Mouse (Mus musculus): ENCODE results near the gene Hdgf. TPM values are rescaled to one million over a fixed set of nuclear protein-coding genes. Genes with fewer than 3 reads are reported as not detected.
A peak's percentile ranks its signal among the peaks of the same experiment; 100 is the strongest.
"Not testable (repeated sequence)": the region's sequence is repeated elsewhere in the genome, so short reads cannot be mapped to it uniquely, and the experiment has no call there.

Hdgf gene
- polyA plus RNA-seq, 1 experiment from 2014 or later = 289 TPM

- 87% methylated on average over 5 of the region's 6 CpGs for WGBS
- H3K4me1 ChIP-seq (ENCODE audit: control insufficient read depth, insufficient read depth, low read length); H3K36me3 ChIP-seq (replicated peaks; ENCODE audit: control insufficient read depth, insufficient read depth, low read depth, low read length); DNase-seq (ENCODE audit: low spot score); H3K4me3 ChIP-seq (ENCODE audit: low read depth, low read length); H3K4me2 ChIP-seq (ENCODE audit: low read depth, low read length); H3K9me3 ChIP-seq (replicated peaks; ENCODE audit: control insufficient read depth, low read length); H3K27me3 ChIP-seq (ENCODE audit: control insufficient read depth, insufficient read depth, low read length); H3K9ac ChIP-seq (replicated peaks; ENCODE audit: low read length); ATAC-seq (replicated peaks; ENCODE audit: insufficient number of reproducible peaks, low FRiP score, low TSS enrichment, low read depth); H3K27ac ChIP-seq (replicated peaks; ENCODE audit: low read depth, low read length): not testable (repeated sequence)
These were observed 4.2 kb upstream of the Hdgf start for GRCm38 (mm10) chr3:87901959-87902358.

GRCm38 (mm10) chr3:87903821-87904220 is 2.3 kb upstream of the Hdgf start:
- Histone ChIP-seq H3K4me1 (ENCODE audit: control insufficient read depth, insufficient read depth, low read length) (no peaks in the 10 kb centered on the region), H3K36me3 (replicated peaks; ENCODE audit: control insufficient read depth, insufficient read depth, low read depth, low read length) (no peaks in the 10 kb centered on the region), H3K27me3 (ENCODE audit: control insufficient read depth, insufficient read depth, low read length) (no peaks in the 10 kb centered on the region), H3K9me3 (replicated peaks; ENCODE audit: control insufficient read depth, low read length) (no peaks in the 10 kb centered on the region), H3K4me3 (ENCODE audit: low read depth, low read length) (no peak overlapping the region), H3K9ac (replicated peaks; ENCODE audit: low read length) (no peak overlapping the region), H3K27ac (replicated peaks; ENCODE audit: low read depth, low read length) (no peak overlapping the region), H3K4me2 (ENCODE audit: low read depth, low read length) (no peak overlapping the region)
- ATAC-seq (replicated peaks; ENCODE audit: insufficient number of reproducible peaks, low FRiP score, low TSS enrichment, low read depth) (no peak), DNase-seq (ENCODE audit: low spot score) (no peak)
- 50% methylated on average over 5 of the region's 5 CpGs for WGBS

GRCm38 (mm10) chr3:87906601-87906980 is 470 bp downstream of the Hdgf start:
- no peak for ATAC-seq (replicated peaks; ENCODE audit: insufficient number of reproducible peaks, low FRiP score, low TSS enrichment, low read depth)
- H3K9ac ChIP-seq (replicated peaks; ENCODE audit: low read length) = peak overlapping the region; percentile 98
- H3K36me3 ChIP-seq (replicated peaks; ENCODE audit: control insufficient read depth, insufficient read depth, low read depth, low read length) = no peaks in the 10 kb centered on the region
- H3K4me2 ChIP-seq (ENCODE audit: low read depth, low read length) = peak overlapping the region; percentile 62
- DNase-seq (ENCODE audit: low spot score) = no peak
- peaks cover 17% of the 10 kb centered on the region for H3K4me1 ChIP-seq (ENCODE audit: control insufficient read depth, insufficient read depth, low read length)
- H3K9me3 ChIP-seq (replicated peaks; ENCODE audit: control insufficient read depth, low read length) = no peaks in the 10 kb centered on the region
- peak overlapping the region; percentile 99 for H3K4me3 ChIP-seq (ENCODE audit: low read depth, low read length)
- H3K27me3 ChIP-seq (ENCODE audit: control insufficient read depth, insufficient read depth, low read length) = no peaks in the 10 kb centered on the region
- H3K27ac ChIP-seq (replicated peaks; ENCODE audit: low read depth, low read length) = peak overlapping the region; percentile 95
- WGBS = under 1% methylated on average over 44 of the region's 47 CpGs

GRCm38 (mm10) chr3:87906981-87907857 is 1.1 kb downstream of the Hdgf start:
- Histone ChIP-seq H3K27ac (replicated peaks; ENCODE audit: low read depth, low read length) (peak overlapping the region; percentile 95), H3K4me1 (ENCODE audit: control insufficient read depth, insufficient read depth, low read length) (peaks cover 17% of the 10 kb centered on the region), H3K4me2 (ENCODE audit: low read depth, low read length) (peak overlapping the region; percentile 62), H3K36me3 (replicated peaks; ENCODE audit: control insufficient read depth, insufficient read depth, low read depth, low read length) (no peaks in the 10 kb centered on the region), H3K9me3 (replicated peaks; ENCODE audit: control insufficient read depth, low read length) (no peaks in the 10 kb centered on the region), H3K9ac (replicated peaks; ENCODE audit: low read length) (peak overlapping the region; percentile 98), H3K27me3 (ENCODE audit: control insufficient read depth, insufficient read depth, low read length) (no peaks in the 10 kb centered on the region), H3K4me3 (ENCODE audit: low read depth, low read length) (peak overlapping the region; percentile 99)
- WGBS = under 1% methylated on average over 27 of the region's 27 CpGs
- DNase-seq (ENCODE audit: low spot score) (peak; percentile 61), ATAC-seq (replicated peaks; ENCODE audit: insufficient number of reproducible peaks, low FRiP score, low TSS enrichment, low read depth) (no peak)

GRCm38 (mm10) chr3:87907906-87908305 is 1.8 kb downstream of the Hdgf start:
- ATAC-seq (replicated peaks; ENCODE audit: insufficient number of reproducible peaks, low FRiP score, low TSS enrichment, low read depth) (no peak), DNase-seq (ENCODE audit: low spot score) (no peak)
- H3K4me1 ChIP-seq (ENCODE audit: control insufficient read depth, insufficient read depth, low read length) = peaks cover 17% of the 10 kb centered on the region
- 4% methylated on average over 1 of the region's 1 CpGs for WGBS
- peak overlapping the region; percentile 62 for H3K4me2 ChIP-seq (ENCODE audit: low read depth, low read length)
- peak overlapping the region; percentile 98 for H3K9ac ChIP-seq (replicated peaks; ENCODE audit: low read length)
- peak overlapping the region; percentile 95; the same call in 1 of the 2 replicates for H3K27ac ChIP-seq (replicated peaks; ENCODE audit: low read depth, low read length)
- H3K27me3 ChIP-seq (ENCODE audit: control insufficient read depth, insufficient read depth, low read length) = no peaks in the 10 kb centered on the region
- peak overlapping the region; percentile 99 for H3K4me3 ChIP-seq (ENCODE audit: low read depth, low read length)
- no peaks in the 10 kb centered on the region for H3K36me3 ChIP-seq (replicated peaks; ENCODE audit: control insufficient read depth, insufficient read depth, low read depth, low read length)
- H3K9me3 ChIP-seq (replicated peaks; ENCODE audit: control insufficient read depth, low read length) = no peaks in the 10 kb centered on the region

- Histone ChIP-seq H3K9me3 (replicated peaks; ENCODE audit: control insufficient read depth, low read length) (no peaks in the 10 kb centered on the region), H3K4me1 (ENCODE audit: control insufficient read depth, insufficient read depth, low read length) (peaks cover 17% of the 10 kb centered on the region), H3K4me3 (ENCODE audit: low read depth, low read length) (no peak overlapping the region), H3K27me3 (ENCODE audit: control insufficient read depth, insufficient read depth, low read length) (no peaks in the 10 kb centered on the region), H3K4me2 (ENCODE audit: low read depth, low read length) (peak overlapping the region; percentile 3; the same call in 1 of the 2 replicates), H3K9ac (replicated peaks; ENCODE audit: low read length) (no peak overlapping the region), H3K27ac (replicated peaks; ENCODE audit: low read depth, low read length) (0 out of 2 replicates have a peak overlapping the region, but pooled peaks have one; percentile 16), H3K36me3 (replicated peaks; ENCODE audit: control insufficient read depth, insufficient read depth, low read depth, low read length) (no peaks in the 10 kb centered on the region; the same call in 1 of the 2 replicates)
- DNase-seq (ENCODE audit: low spot score) (no peak), ATAC-seq (replicated peaks; ENCODE audit: insufficient number of reproducible peaks, low FRiP score, low TSS enrichment, low read depth) (no peak)
- WGBS = 81% methylated on average over 2 of the region's 2 CpGs
These were observed 3.3 kb downstream of the Hdgf start for GRCm38 (mm10) chr3:87909381-87909780.

- H3K27me3 ChIP-seq (ENCODE audit: control insufficient read depth, insufficient read depth, low read length) = no peaks in the 10 kb centered on the region
- H3K9me3 ChIP-seq (replicated peaks; ENCODE audit: control insufficient read depth, low read length) = no peaks in the 10 kb centered on the region
- H3K4me2 ChIP-seq (ENCODE audit: low read depth, low read length) = peak overlapping the region; percentile 54
- peak overlapping the region; percentile 28; the same call in 1 of the 2 replicates for H3K4me3 ChIP-seq (ENCODE audit: low read depth, low read length)
- DNase-seq (ENCODE audit: low spot score) (no peak), ATAC-seq (replicated peaks; ENCODE audit: insufficient number of reproducible peaks, low FRiP score, low TSS enrichment, low read depth) (no peak)
- peak overlapping the region; percentile 70 for H3K27ac ChIP-seq (replicated peaks; ENCODE audit: low read depth, low read length)
- no peak overlapping the region for H3K9ac ChIP-seq (replicated peaks; ENCODE audit: low read length)
- 5% methylated on average over 4 of the region's 4 CpGs for WGBS
- H3K36me3 ChIP-seq (replicated peaks; ENCODE audit: control insufficient read depth, insufficient read depth, low read depth, low read length) = no peaks in the 10 kb centered on the region; the same call in 1 of the 2 replicates
- peaks cover 17% of the 10 kb centered on the region for H3K4me1 ChIP-seq (ENCODE audit: control insufficient read depth, insufficient read depth, low read length)
These were observed 3.8 kb downstream of the Hdgf start for GRCm38 (mm10) chr3:87909874-87910273.

GRCm38 (mm10) chr3:87910573-87911141 is 4.5 kb downstream of the Hdgf start:
- Histone ChIP-seq H3K4me1 (ENCODE audit: control insufficient read depth, insufficient read depth, low read length) (peaks cover 17% of the 10 kb centered on the region), H3K27me3 (ENCODE audit: control insufficient read depth, insufficient read depth, low read length) (no peaks in the 10 kb centered on the region), H3K36me3 (replicated peaks; ENCODE audit: control insufficient read depth, insufficient read depth, low read depth, low read length) (no peaks in the 10 kb centered on the region; the same call in 1 of the 2 replicates), H3K9me3 (replicated peaks; ENCODE audit: control insufficient read depth, low read length) (no peaks in the 10 kb centered on the region), H3K9ac (replicated peaks; ENCODE audit: low read length) (peak overlapping the region; percentile 43), H3K4me2 (ENCODE audit: low read depth, low read length) (peak overlapping the region; percentile 54), H3K4me3 (ENCODE audit: low read depth, low read length) (peak overlapping the region; percentile 28), H3K27ac (replicated peaks; ENCODE audit: low read depth, low read length) (peak overlapping the region; percentile 70)
- 3% methylated on average over 12 of the region's 12 CpGs for WGBS
- ATAC-seq (replicated peaks; ENCODE audit: insufficient number of reproducible peaks, low FRiP score, low TSS enrichment, low read depth) = peak; percentile 29
- DNase-seq (ENCODE audit: low spot score) = peak; percentile 91
